Mouse (Mus musculus): ENCODE results near the gene Chka. TPM values are rescaled to one million over a fixed set of nuclear protein-coding genes. Genes with fewer than 3 reads are reported as not detected.

Gene Chka
- total RNA-seq, 2 experiments from 2014 or later: 15.1 to 15.7 TPM

- intact Hi-C loops (cut with DNase I): no loop called here
- DNase-seq: no peak
These were observed 28.7 kb downstream of the Chka start for GRCm38 (mm10) chr19:3880054-3880848.

GRCm38 (mm10) chr19:3882214-3882613 lies 30.6 kb downstream of the Chka start:
- no peak for DNase-seq
- intact Hi-C loops (cut with DNase I): no loop called here

- intact Hi-C loops (cut with DNase I): no loop called here
- no peak for DNase-seq
These were observed 32.9 kb downstream of the Chka start for GRCm38 (mm10) chr19:3884325-3884990.

GRCm38 (mm10) chr19:3889096-3889495 lies 37.5 kb downstream of the Chka start:
- no peak for DNase-seq
- intact Hi-C loops (cut with DNase I): loop anchor here (5.0 kb wide), 1 partner anchor 93 kb away; no protein-coding TSS in a partner anchor

GRCm38 (mm10) chr19:3890181-3890580 lies 38.6 kb downstream of the Chka start:
- DNase-seq: no peak
- intact Hi-C loops (cut with DNase I): no loop called here

GRCm38 (mm10) chr19:3893545-3894116 lies 42.1 kb downstream of the Chka start:
- DNase-seq: no peak
- intact Hi-C loops (cut with DNase I): no loop called here

- intact Hi-C loops (cut with DNase I): no loop called here
- no peak for DNase-seq
These were observed 42.7 kb downstream of the Chka start for GRCm38 (mm10) chr19:3894294-3894693.

GRCm38 (mm10) chr19:3895171-3895631 lies 43.6 kb downstream of the Chka start:
- intact Hi-C loops (cut with DNase I): no loop called here
- DNase-seq: no peak

- DNase-seq: no peak
- intact Hi-C loops (cut with DNase I): no loop called here
These were observed 44.6 kb downstream of the Chka start for GRCm38 (mm10) chr19:3896208-3896607.

- DNase-seq: no peak
- intact Hi-C loops (cut with DNase I): no loop called here
These were observed 46.0 kb downstream of the Chka start for GRCm38 (mm10) chr19:3897557-3897956.

- intact Hi-C loops (cut with DNase I): no loop called here
- DNase-seq: no peak
These were observed 47.4 kb downstream of the Chka start for GRCm38 (mm10) chr19:3898952-3899351.

GRCm38 (mm10) chr19:3899618-3900017 lies 48.0 kb downstream of the Chka start:
- DNase-seq: no peak
- intact Hi-C loops (cut with DNase I): loop anchor here (5.0 kb wide), 1 partner anchor 38 kb away; the partner anchor contains the start of gene Unc93b1

GRCm38 (mm10) chr19:3902966-3903365 lies 51.4 kb downstream of the Chka start:
- no peak for DNase-seq
- intact Hi-C loops (cut with DNase I): loop anchor here (5.0 kb wide), 1 partner anchor 34 kb away; the partner anchor contains the start of gene Unc93b1

GRCm38 (mm10) chr19:3903648-3904362 lies 52.2 kb downstream of the Chka start:
- intact Hi-C loops (cut with DNase I): loop anchor here (5.0 kb wide), 1 partner anchor 33 kb away; the partner anchor contains the start of gene Unc93b1
- no peak for DNase-seq

GRCm38 (mm10) chr19:3904363-3904675 lies 52.7 kb downstream of the Chka start:
- intact Hi-C loops (cut with DNase I): loop anchor here (5.0 kb wide), 1 partner anchor 33 kb away; the partner anchor contains the start of gene Unc93b1
- DNase-seq: no peak

GRCm38 (mm10) chr19:3905261-3905969 lies 53.8 kb downstream of the Chka start:
- peak in 1 of 2 experiments; percentile 56 for DNase-seq
- intact Hi-C loops (cut with DNase I): no loop called here

- DNase-seq: no peak
- intact Hi-C loops (cut with DNase I): no loop called here
These were observed 54.8 kb downstream of the Chka start for GRCm38 (mm10) chr19:3906326-3906725.

- intact Hi-C loops (cut with DNase I): no loop called here
- DNase-seq: peak; percentile 80 to 83
These were observed 55.5 kb downstream of the Chka start, which contains the start of gene Tcirg1 for GRCm38 (mm10) chr19:3906795-3907786. Gene Tcirg1, minus strand, starts transcription at chr19:3907133.

Data from heart, postnatal 14 days (tissue).